Comparison of ENCODE assay signal across 7 mouse cellular contexts in the genomic region with DNA sequence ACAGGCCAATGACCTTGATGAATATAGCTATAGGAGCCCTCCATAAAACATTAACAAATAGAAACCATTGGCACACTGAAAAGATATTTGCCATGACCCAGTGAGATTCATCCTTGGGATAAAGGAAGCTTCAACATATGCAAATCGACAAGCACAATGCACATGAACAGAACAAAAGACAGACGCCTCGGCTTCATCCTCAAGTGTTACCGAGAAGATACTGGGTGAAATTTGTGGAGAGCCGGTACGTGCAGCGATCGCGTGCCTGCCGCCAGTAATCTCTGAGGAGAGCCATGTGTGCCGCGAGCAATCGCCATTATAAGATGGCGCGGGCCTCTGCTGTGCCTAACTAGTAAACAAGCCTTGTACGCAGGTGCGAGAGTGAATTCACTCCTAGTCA.
DNase-seq lines count a peak whose midpoint lies in the region; ATAC-seq and TF ChIP-seq lines count a peak whose summit lies in the region.
"Not testable (repeated sequence)": the region's sequence is repeated elsewhere in the genome, so short reads cannot be mapped to it uniquely, and the experiment has no call there.

No protein-coding gene starts in this region.

- not testable (repeated sequence) for ATAC-seq in midbrain, embryonic 11.5 days (ENCODE audit: low FRiP score)

- H3K9ac ChIP-seq in ES-E14 (ENCODE audit: insufficient read depth, low read depth, low read length, poor library complexity, severe bottlenecking); midbrain, embryonic 11.5 days (ENCODE audit: low read length): not testable (repeated sequence)

- in situ Hi-C loops in ES-E14 (cut with MboI; ENCODE audit: low sequenced_read_pairs in 2 of 2, unreplicated experiment in 2 of 2): not testable (repeated sequence)

- peak overlapping the region; percentile 36; the same call in 1 of the 2 replicates for H3K27ac ChIP-seq in ES-E14 (ENCODE audit: insufficient read depth, low read depth, low read length, poor library complexity, severe bottlenecking)
- not testable (repeated sequence) for H3K27ac ChIP-seq in midbrain, embryonic 11.5 days (ENCODE audit: low read depth, low read length); testis, adult 2 months (ENCODE audit: control insufficient read depth, insufficient read depth, low read depth, low read length)

- H3K4me3 ChIP-seq in E14TG2a.4 (replicated peaks; ENCODE audit: low read length): peak overlapping the region; percentile 39; the same call in 1 of the 2 replicates
- H3K4me3 ChIP-seq in ES-E14 (ENCODE audit: insufficient read depth in 1 of 2, low read depth in 1 of 2, low read length in 2 of 2, poor library complexity in 1 of 2, severe bottlenecking in 1 of 2): peak overlapping the region; percentile 20 to 63; a peak in 3 of 4 replicates
- not testable (repeated sequence) for H3K4me3 ChIP-seq in midbrain, embryonic 11.5 days (ENCODE audit: low read depth, low read length)
- peak overlapping the region; percentile 29; the same call in 1 of the 2 replicates for H3K4me3 ChIP-seq in testis, adult 2 months (ENCODE audit: control insufficient read depth, low read depth, low read length)

- H3K4me2 ChIP-seq in midbrain, embryonic 11.5 days: not testable (repeated sequence)

- WGBS in midbrain, embryonic 11.5 days: 95% methylated on average over 15 of the region's 17 CpGs

- H3K4me1 ChIP-seq in E14TG2a.4 (replicated peaks; ENCODE audit: low read depth, low read length): peaks cover 30% of the 10 kb centered on the region
- H3K4me1 ChIP-seq in ES-E14 (ENCODE audit: control insufficient read depth in 2 of 2, insufficient read depth in 2 of 2, low read length in 2 of 2, poor library complexity in 1 of 2); midbrain, embryonic 11.5 days (ENCODE audit: control insufficient read depth, insufficient read depth, low read length); testis, adult 2 months (ENCODE audit: control insufficient read depth, insufficient read depth, low read length): not testable (repeated sequence)

- H3K27me3 ChIP-seq in E14TG2a.4 (ENCODE audit: insufficient read depth, low read length); midbrain, embryonic 11.5 days (ENCODE audit: control insufficient read depth, insufficient read depth, low read length); testis, adult 2 months (ENCODE audit: control insufficient read depth, insufficient read depth, low read length): not testable (repeated sequence)

- not testable (repeated sequence) for TF ChIP-seq CTCF in E14TG2a.4 (conservative IDR thresholded peaks at IDR 0.05; ENCODE audit: low read length); testis, adult 2 months (IDR thresholded peaks at IDR 0.05; ENCODE audit: control insufficient read depth, insufficient read depth, insufficient replicate concordance, low read depth, low read length)

- not testable (repeated sequence) for TF ChIP-seq POLR2A in testis, adult 2 months (IDR thresholded peaks at IDR 0.05; ENCODE audit: control insufficient read depth, low read depth, low read length)

- peak; percentile 46 for DNase-seq in ES-CJ7 (ENCODE audit: low read depth, low spot score)
- DNase-seq in ES-E14 (ENCODE audit: low read depth, low spot score): not testable (repeated sequence)
- peak; percentile 87 for DNase-seq in R1 (ENCODE audit: low read depth, low spot score)
- DNase-seq in ZHBTc4 (ENCODE audit: low read depth, low spot score): peak; percentile 77
- peak; percentile 35 for DNase-seq in midbrain, embryonic 11.5 days (ENCODE audit: low spot score, missing footprints)

- peaks cover 12% of the 10 kb centered on the region for H3K9me3 ChIP-seq in E14TG2a.4 (ENCODE audit: low read length)
- not testable (repeated sequence) for H3K9me3 ChIP-seq in ES-E14 (ENCODE audit: control insufficient read depth, insufficient read depth, low read depth, low read length); midbrain, embryonic 11.5 days (ENCODE audit: control insufficient read depth, low read length)

- H3K36me3 ChIP-seq in E14TG2a.4 (ENCODE audit: insufficient read depth, low read length); ES-E14 (ENCODE audit: control insufficient read depth, insufficient read depth, low read length, poor library complexity, severe bottlenecking); midbrain, embryonic 11.5 days (ENCODE audit: control insufficient read depth, insufficient read depth, low read length); testis, adult 2 months (ENCODE audit: control insufficient read depth, insufficient read depth, low read length): not testable (repeated sequence)
